Mouse (Mus musculus): ENCODE measurements around the gene Gcn1l1. TPM values are rescaled to one million over a fixed set of nuclear protein-coding genes. Genes with fewer than 3 reads are reported as not detected.

Gene Gcn1l1
- total and polyA plus RNA-seq, 3 experiments = 88.2 to 123 (median 93.8) TPM

- TF ChIP-seq NELFE (IDR thresholded peaks at IDR 0.05; ENCODE audit: low read depth, low read length) (no peak), HCFC1 (IDR thresholded peaks at IDR 0.05; ENCODE audit: low read depth, low read length) (no peak), POLR2AphosphoS2 (IDR thresholded peaks at IDR 0.05; ENCODE audit: low read length) (no peak), ZC3H11A (IDR thresholded peaks at IDR 0.05; ENCODE audit: low read depth, low read length) (no peak), USF1 (IDR thresholded peaks at IDR 0.05; ENCODE audit: low read depth, low read length) (no peak), POLR2AphosphoS5 (IDR thresholded peaks at IDR 0.05; ENCODE audit: borderline replicate concordance, low read depth, low read length) (no peak), TAL1 (IDR thresholded peaks at IDR 0.05; ENCODE audit: low read length) (no peak), MAZ (IDR thresholded peaks at IDR 0.05; ENCODE audit: low read depth, low read length) (no peak), E2F4 (IDR thresholded peaks at IDR 0.05; ENCODE audit: borderline replicate concordance, low read depth, low read length) (no peak), MAX (IDR thresholded peaks at IDR 0.05; ENCODE audit: low read length) (no peak), POLR2A (IDR thresholded peaks at IDR 0.05; ENCODE audit: control insufficient read depth in 1 of 2, insufficient read depth in 1 of 2, low read depth in 1 of 2, low read length in 2 of 2, poor library complexity in 1 of 2) (no peak), ZNF384 (IDR thresholded peaks at IDR 0.05; ENCODE audit: low read depth, low read length) (no peak), ELF1 (IDR thresholded peaks at IDR 0.05; ENCODE audit: low read depth, low read length) (no peak)
- Histone ChIP-seq H3K79me2 (ENCODE audit: control insufficient read depth, insufficient read depth, low read length, poor library complexity) (no peaks in the 10 kb centered on the region), H3K27me3 (ENCODE audit: control insufficient read depth in 1 of 2, insufficient read depth in 2 of 2, low read length in 2 of 2) (no peaks in the 10 kb centered on the region), H3K27ac (ENCODE audit: control insufficient read depth, low read depth, low read length) (no peak overlapping the region), H3K9ac (ENCODE audit: control insufficient read depth, low read depth, low read length, poor library complexity, severe bottlenecking) (no peak overlapping the region), H3K9me3 (replicated peaks; ENCODE audit: insufficient read depth, low read length) (no peaks in the 10 kb centered on the region), H3K36me3 (ENCODE audit: control insufficient read depth in 1 of 2, insufficient read depth in 2 of 2, low read length in 2 of 2) (no peaks in the 10 kb centered on the region), H3K4me1 (ENCODE audit: control insufficient read depth in 1 of 2, insufficient read depth in 2 of 2, low read length in 2 of 2) (peaks cover 0 to 11% of the 10 kb centered on the region in 2 experiments; a peak in 1 of 4 replicates), H3K4me3 (ENCODE audit: control insufficient read depth in 1 of 2, insufficient read depth in 1 of 2, low read depth in 2 of 2, low read length in 2 of 2) (no peak overlapping the region)
- DNase-seq (ENCODE audit: low read depth, low spot score) = no peak
Observed at GRCm38 (mm10) chr5:115526456-115527202, 38.4 kb upstream of the Gcn1l1 start.

GRCm38 (mm10) chr5:115528128-115528527, 36.9 kb upstream of the Gcn1l1 start:
- TF ChIP-seq NRF1 (IDR thresholded peaks at IDR 0.05; ENCODE audit: insufficient read depth, low read depth, low read length, poor library complexity, severe bottlenecking) = no peak
- no peak for TF ChIP-seq POLR2A (IDR thresholded peaks at IDR 0.05; ENCODE audit: control insufficient read depth in 1 of 2, insufficient read depth in 1 of 2, low read depth in 1 of 2, low read length in 2 of 2, poor library complexity in 1 of 2)
- TF ChIP-seq ZKSCAN1 (IDR thresholded peaks at IDR 0.05; ENCODE audit: low read depth, low read length) = no peak
- no peak for TF ChIP-seq RAD21 (IDR thresholded peaks at IDR 0.05; ENCODE audit: low read depth, low read length)
- no peak for TF ChIP-seq MYC (IDR thresholded peaks at IDR 0.05; ENCODE audit: low read depth, low read length)
- TF ChIP-seq SMC3 (IDR thresholded peaks at IDR 0.05; ENCODE audit: low read depth, low read length) = no peak
- no peak for TF ChIP-seq USF2 (IDR thresholded peaks at IDR 0.05; ENCODE audit: borderline replicate concordance in 1 of 2, insufficient read depth in 1 of 2, low read depth in 1 of 2, low read length in 2 of 2)
- TF ChIP-seq ETS1 (IDR thresholded peaks at IDR 0.05; ENCODE audit: low read depth, low read length) = no peak
- TF ChIP-seq E2F4 (IDR thresholded peaks at IDR 0.05; ENCODE audit: borderline replicate concordance, low read depth, low read length) = no peak
- no peak for TF ChIP-seq RCOR1 (IDR thresholded peaks at IDR 0.05; ENCODE audit: low read depth, low read length)
- TF ChIP-seq CTCF (IDR thresholded peaks at IDR 0.05 in 2 of 3, conservative IDR thresholded peaks at IDR 0.05 in 1 of 3; ENCODE audit: control insufficient read depth in 1 of 3, insufficient read depth in 1 of 3, low read depth in 2 of 3, low read length in 3 of 3, poor library complexity in 1 of 3, severe bottlenecking in 1 of 3) = no peak
- no peak for TF ChIP-seq MXI1 (IDR thresholded peaks at IDR 0.05; ENCODE audit: low read depth, low read length)
- TF ChIP-seq MAX (IDR thresholded peaks at IDR 0.05; ENCODE audit: low read length) = no peak
- no peak for TF ChIP-seq ZNF384 (IDR thresholded peaks at IDR 0.05; ENCODE audit: low read depth, low read length)
- no peak for TF ChIP-seq ZMIZ1 (IDR thresholded peaks at IDR 0.05; ENCODE audit: low read depth, low read length)
- TF ChIP-seq MYB (IDR thresholded peaks at IDR 0.05; ENCODE audit: low read depth, low read length) = no peak
- TF ChIP-seq SIN3A (IDR thresholded peaks at IDR 0.05; ENCODE audit: low read length) = no peak
- no peak for TF ChIP-seq POLR2AphosphoS2 (IDR thresholded peaks at IDR 0.05; ENCODE audit: low read length)
- H3K79me2 ChIP-seq (ENCODE audit: control insufficient read depth, insufficient read depth, low read length, poor library complexity) = no peaks in the 10 kb centered on the region
- H3K4me3 ChIP-seq (ENCODE audit: control insufficient read depth in 1 of 2, insufficient read depth in 1 of 2, low read depth in 2 of 2, low read length in 2 of 2) = no peak overlapping the region
- H3K9me3 ChIP-seq (replicated peaks; ENCODE audit: insufficient read depth, low read length) = no peaks in the 10 kb centered on the region
- no peak overlapping the region for H3K27ac ChIP-seq (ENCODE audit: control insufficient read depth, low read depth, low read length)
- H3K4me1 ChIP-seq (ENCODE audit: control insufficient read depth in 1 of 2, insufficient read depth in 2 of 2, low read length in 2 of 2) = peaks cover 0 to 16% of the 10 kb centered on the region in 2 experiments; a peak in 2 of 4 replicates
- no peak overlapping the region for H3K9ac ChIP-seq (ENCODE audit: control insufficient read depth, low read depth, low read length, poor library complexity, severe bottlenecking)
- H3K27me3 ChIP-seq (ENCODE audit: control insufficient read depth in 1 of 2, insufficient read depth in 2 of 2, low read length in 2 of 2) = no peaks in the 10 kb centered on the region
- no peak for DNase-seq (ENCODE audit: low read depth, low spot score)
- H3K36me3 ChIP-seq (ENCODE audit: control insufficient read depth in 1 of 2, insufficient read depth in 2 of 2, low read length in 2 of 2) = peaks cover 0 to 3% of the 10 kb centered on the region in 2 experiments; a peak in 1 of 4 replicates
